Mouse (Mus musculus): Measurements from ENCODE around the gene 4921539E11Rik. TPM values are rescaled to one million over a fixed set of nuclear protein-coding genes. Genes with fewer than 3 reads are reported as not detected.

The 4921539E11Rik gene
- total RNA-seq (2021) = not detected
- long read RNA-seq, experiment 1 = 0 reads
- long read RNA-seq, experiment 2 = 0 reads

DNA sequence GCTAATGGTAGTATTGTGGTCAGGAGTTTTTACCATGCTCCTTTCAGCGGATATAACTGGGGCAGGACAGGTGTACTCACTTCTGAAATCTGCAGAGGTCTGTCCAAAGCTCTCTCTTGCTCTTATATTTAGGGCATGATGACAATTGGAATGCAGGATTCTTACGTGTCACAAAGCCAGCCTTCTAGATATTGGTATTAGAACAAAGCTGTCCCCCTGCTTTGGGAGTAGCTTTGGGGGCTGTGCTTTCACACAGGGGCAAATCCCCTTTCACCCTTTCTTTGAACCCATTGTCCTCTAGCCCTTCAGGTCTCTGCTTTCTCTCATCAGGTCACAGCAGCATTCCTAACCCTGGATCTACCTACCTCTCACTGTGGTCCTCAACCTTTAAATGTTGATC, at the start of gene 4921539E11Rik:
Gene 4921539E11Rik (minus strand): TSS at position 101 of the 400 bp plus-strand sequence.
- DNase-seq = no peak

GRCm38 (mm10) chr4:103335134-103335533, 44.5 kb upstream of the 4921539E11Rik start:
- DNase-seq = no peak

DNA sequence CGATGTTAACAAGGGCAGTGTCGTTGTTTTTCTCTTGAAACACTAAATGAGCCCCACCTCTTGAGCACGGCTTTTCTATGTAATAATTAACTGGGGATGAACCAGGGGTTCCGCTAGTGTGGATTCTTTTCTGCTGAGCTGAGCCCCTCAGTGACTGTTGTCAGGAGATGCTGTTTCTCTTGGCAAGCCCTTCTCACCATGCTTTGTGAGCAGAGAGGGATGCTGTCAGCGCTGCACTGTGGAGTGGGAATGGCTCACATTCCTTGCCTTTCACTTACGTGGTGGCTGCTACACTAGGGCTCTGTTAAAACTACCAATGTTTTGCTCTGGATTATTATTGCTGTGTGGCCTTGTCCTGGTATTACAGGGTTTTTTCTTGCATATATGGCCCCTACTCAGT, 38.7 kb upstream of the 4921539E11Rik start:
- no peak for DNase-seq

- DNase-seq = peak; percentile 83 to 85
Measured at GRCm38 (mm10) chr4:103326994-103327393, 36.3 kb upstream of the 4921539E11Rik start.

DNA sequence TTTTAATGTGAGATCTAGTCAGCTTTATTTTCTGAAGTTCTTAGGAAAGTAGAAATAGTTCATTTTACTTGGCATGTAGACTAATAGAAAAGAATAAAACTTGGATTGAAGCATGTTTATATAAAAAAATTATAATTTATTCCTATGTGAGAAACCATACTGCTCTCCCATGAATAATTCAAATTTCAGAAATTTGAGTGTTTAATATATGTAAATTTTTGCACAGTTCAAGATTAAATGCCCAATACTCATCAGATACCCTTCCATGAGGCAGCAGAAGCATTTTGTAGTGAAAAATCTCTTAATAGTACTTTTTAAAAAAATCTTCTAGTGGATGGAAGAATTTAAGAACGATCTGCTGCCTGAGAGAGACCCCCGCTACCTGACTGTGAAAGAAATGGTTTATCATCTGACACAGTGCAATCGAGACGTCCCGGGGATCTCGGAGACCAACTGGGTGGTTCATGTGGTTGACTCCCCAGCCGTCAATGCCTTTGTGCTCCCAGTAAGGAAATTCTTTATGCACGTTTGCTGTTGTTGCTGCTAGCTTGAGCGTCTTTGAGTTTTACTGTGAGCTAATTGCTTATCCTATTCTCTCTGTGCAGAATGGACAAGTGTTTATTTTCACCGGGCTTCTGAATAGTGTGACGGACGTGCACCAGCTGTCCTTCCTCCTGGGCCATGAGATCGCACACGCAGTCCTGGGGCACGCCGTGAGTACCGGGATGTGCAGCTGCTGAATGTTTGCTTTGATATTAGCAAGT, 34.2 kb upstream of the 4921539E11Rik start:
- DNase-seq = no peak

GRCm38 (mm10) chr4:103321461-103321860, 30.8 kb upstream of the 4921539E11Rik start:
- no peak for DNase-seq

DNA sequence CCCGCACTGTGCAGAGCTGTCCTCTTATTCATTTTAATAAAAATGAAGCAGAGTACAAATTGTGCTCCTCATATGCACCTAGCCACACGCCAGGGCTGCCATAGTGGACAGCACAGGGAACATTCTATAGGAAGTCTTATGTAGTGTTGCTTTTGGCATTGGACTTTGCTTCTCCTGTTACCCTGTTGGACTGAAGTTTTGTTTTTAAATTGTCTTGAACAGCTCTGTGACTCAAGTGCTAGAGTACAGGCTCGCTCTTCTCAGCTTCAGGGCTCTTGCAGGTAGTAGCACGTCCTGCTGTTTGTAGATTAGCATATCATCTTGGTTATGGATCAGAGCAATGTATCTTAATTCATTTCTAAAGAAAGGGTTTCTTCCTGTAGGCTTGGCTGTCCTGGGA, 25.2 kb upstream of the 4921539E11Rik start:
- no peak for DNase-seq

- DNase-seq = no peak
Measured at GRCm38 (mm10) chr4:103314526-103314910, 23.9 kb upstream of the 4921539E11Rik start.

DNA sequence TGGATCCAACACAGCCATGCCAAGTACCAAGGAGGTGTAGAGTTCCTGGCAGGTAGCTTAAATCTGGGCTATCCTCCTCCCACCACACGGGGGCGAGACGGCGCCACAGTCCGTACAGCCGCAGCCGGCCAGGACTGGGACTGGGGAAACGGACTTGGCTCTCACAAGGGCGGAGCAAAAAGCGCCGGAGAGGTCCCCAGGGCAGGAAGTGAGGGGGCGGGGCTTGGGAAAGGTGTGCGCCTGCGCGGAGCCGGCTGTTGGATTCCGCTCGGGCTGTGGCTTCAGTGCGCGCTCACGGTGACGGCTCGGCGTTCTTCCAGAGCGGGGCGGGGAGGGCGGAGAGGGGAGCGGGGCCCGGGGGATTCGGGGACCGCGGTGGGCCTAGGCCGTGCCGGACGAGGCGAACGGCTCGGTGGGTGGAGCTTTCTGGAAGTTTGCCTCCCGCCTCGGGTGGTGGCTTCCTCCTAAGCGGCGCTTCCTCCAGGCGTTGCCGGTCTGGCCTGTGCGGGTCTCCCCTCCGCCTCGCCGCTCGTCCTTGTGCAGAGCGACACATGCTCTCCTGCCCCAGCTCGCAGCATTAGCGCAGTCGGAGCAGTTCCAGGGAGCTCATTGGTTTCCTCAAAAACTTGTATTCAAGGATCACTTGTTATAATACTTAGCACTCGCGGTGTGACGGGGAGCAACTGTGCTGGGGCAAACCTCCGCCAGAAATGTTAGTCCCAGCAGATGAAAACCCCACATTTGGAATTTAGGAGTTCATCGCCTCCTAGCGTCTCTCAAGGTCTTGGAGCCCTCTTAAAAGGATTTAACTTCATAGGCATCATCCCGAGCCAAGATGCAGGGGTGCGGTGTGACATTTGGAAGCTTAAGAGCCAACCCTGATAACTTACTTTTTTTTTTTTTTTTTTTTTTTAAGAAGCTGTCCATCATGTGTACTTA, 23.2 kb upstream of the 4921539E11Rik start, which contains the start of gene Oma1:
Gene Oma1 (plus strand): TSS at position 226 of the 939 bp plus-strand sequence.
- peak; percentile 99 to 100 for DNase-seq

DNA sequence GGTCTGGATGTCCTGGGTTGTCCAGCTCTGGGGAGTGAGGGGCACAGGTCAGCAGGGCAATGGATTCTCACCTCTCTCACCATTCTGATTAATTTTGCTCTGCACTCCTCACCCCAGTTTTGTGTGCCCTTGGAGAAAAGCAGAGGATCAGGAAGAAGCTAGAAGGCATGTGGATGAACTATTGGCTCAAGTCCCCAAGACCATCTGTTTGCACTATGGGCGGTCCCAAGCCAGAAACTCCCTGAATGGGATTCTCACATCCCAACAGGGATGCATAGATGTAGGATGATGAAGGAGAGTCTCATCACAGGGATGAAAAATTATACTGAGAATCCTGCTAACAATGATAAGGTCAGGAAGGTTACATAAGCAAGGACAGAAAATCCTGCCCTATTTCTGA, 13.2 kb upstream of the 4921539E11Rik start:
- DNase-seq = no peak

GRCm38 (mm10) chr4:103299342-103299741, 8.7 kb upstream of the 4921539E11Rik start:
- peak in 1 of 2 experiments; percentile 7 for DNase-seq

- DNase-seq = no peak
Measured at GRCm38 (mm10) chr4:103288342-103288741, 2.3 kb downstream of the 4921539E11Rik start.

DNA sequence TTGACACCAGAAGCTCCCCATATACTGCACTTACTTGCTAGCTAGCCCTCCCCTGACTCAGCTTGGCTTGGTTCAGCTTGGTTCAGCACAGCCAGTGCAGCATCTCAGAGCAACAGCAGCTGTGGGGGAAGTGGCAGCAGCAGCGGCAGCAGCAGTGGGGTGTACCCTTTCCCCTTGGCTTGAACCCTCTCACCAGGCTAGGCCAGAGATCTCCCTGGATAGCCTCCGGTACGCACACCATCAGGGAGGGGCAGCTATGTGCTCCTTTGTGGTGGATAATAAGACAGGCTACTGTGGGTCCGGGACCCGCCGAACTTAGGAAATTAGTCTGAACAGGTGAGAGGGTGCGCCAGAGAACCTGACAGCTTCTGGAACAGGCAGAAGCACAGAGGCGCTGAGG, 17.6 kb downstream of the 4921539E11Rik start:
- no peak for DNase-seq

- no peak for DNase-seq
Measured at GRCm38 (mm10) chr4:103269336-103269735, 21.3 kb downstream of the 4921539E11Rik start.

- no peak for DNase-seq
Measured at GRCm38 (mm10) chr4:103265166-103265565, 25.5 kb downstream of the 4921539E11Rik start.

- DNase-seq = no peak
Measured at GRCm38 (mm10) chr4:103263812-103264396, 26.8 kb downstream of the 4921539E11Rik start.

- no peak for DNase-seq
Measured at GRCm38 (mm10) chr4:103263378-103263777, 27.3 kb downstream of the 4921539E11Rik start.

DNA sequence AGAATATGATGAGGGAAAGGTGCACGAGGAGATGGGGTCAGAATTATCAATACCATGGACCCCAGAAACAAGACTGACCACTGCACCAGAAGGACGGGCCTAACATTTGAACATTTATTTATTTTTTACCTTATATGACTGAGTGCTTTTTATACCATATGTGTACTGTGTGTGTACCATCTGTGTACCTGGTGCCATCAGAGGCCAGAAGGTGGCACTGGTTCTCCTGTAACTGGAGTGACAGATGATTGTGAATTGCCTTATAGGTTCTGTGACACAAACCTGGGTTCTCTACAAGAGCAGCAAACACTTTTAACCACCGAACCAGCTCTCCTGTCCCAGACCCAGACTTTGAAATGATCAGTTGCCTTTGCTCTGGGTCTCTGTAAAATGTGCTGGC, 31.8 kb downstream of the 4921539E11Rik start:
- peak in 1 of 2 experiments; percentile 2 for DNase-seq

- no peak for DNase-seq
Measured at GRCm38 (mm10) chr4:103253846-103254245, 36.8 kb downstream of the 4921539E11Rik start.

DNA sequence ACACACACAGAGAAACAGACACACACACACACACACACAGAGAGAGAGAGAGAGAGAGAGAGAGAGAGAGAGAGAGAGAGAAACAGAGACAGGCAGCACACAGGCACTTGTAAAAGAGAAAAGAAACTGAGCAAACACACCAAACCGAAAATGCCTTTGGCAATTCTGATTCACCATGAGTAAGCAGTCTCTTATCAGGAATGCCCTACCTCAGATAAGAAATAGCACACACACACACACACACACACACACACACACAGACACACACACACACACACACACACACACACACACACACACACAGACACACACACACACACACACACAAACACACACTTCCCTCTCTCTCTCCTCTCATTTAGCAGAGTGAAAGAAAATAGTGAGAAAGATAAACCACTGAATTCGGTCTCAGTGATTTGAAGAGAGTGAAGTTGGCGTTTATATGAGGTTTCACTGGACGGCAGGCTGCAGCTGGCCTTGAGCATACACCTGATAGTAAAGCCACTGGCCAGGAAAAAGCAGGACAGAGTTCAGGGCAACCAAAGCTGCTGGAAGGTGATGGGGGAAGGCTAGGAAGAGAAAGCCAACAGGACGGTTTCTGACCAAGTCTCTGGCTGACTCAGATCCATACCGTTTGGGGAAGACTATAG, 41.1 kb downstream of the 4921539E11Rik start:
- DNase-seq = peak; percentile 21 to 50

DNA sequence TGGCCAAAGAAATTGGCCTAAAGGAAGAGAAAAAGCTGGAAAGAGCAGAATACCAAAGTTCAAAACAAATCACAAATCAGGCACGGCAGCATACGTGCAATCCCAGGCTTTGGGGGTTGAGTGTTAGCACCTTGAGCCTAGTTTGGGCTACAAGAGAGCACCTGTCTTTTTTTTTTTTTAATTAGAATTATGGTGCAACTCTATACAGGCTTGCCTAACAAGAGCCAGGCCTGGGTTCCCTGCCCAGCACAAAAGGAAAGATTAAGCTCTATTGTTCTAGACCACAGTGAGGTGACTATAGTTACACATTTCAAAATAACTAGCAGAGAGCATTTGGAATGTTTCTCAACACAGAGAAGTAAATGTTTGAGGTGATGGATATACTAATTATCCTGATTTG, 42.9 kb downstream of the 4921539E11Rik start:
- no peak for DNase-seq

- no peak for DNase-seq
Measured at GRCm38 (mm10) chr4:103247249-103247648, 43.4 kb downstream of the 4921539E11Rik start.
